Mouse (Mus musculus) brain, embryonic 14.5 days (tissue): ENCODE results near the gene Mcoln2. TPM values are rescaled to one million over a fixed set of nuclear protein-coding genes. Genes with fewer than 3 reads are reported as not detected.

Source experiments
- DNase-seq: peaks from one replicate; pipeline ENCODE4 v3.0.0-alpha.2; 2011; ENCODE audit warnings: low read depth
- CTCF ChIP-seq: fragments of 200-500 bp; IDR thresholded peaks from 2 replicates; pipeline ENCODE4 v1.5.1; 2012; ENCODE audit warnings: inconsistent platforms, mild to moderate bottlenecking, moderate library complexity, borderline replicate concordance; ENCODE audit not compliant: insufficient read depth, insufficient read length; ENCODE audit errors: extremely low read depth
- POLR2A ChIP-seq: fragments of 200-500 bp; IDR thresholded peaks from 2 replicates; pipeline ENCODE4 v1.6.1; 2012; ENCODE audit warnings: mild to moderate bottlenecking, inconsistent platforms, borderline replicate concordance; ENCODE audit not compliant: poor library complexity, insufficient read depth, insufficient read length, severe bottlenecking; ENCODE audit errors: extremely low read depth
- polyA plus RNA-seq: library from polyadenylated mRNA; depleted of rRNA; stranded (reverse); fragments of >200 nt; gene quantifications from 2 replicates; pipeline ENCODE4 v1.2.3, GENCODE M21; 2012

Gene Mcoln2
- polyA plus RNA-seq, 1 experiment: 0.19 TPM

DNA sequence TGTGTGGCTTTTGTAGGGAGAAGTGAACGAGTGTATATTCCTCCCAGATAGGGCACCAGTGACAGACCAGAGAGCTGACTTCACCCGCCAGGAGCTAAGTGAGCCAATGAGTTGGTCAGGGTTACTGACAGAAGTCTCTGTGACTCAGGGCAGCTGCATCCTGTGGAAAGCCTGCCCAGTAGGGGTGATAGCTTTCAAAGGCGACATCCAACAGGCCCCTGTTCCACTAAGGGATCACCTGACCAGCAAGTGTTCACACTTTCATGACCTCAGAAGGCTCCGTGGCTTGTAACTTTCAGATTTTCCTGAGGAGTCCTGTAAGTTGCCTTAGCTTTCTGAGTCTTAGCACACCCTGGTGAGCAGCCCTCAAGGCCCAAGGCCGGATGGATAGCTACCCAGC, 23.4 kb downstream of the Mcoln2 start:
- no peak for DNase-seq
- no peak for TF ChIP-seq POLR2A
- TF ChIP-seq CTCF: no peak

- TF ChIP-seq POLR2A (no peak), CTCF (no peak)
- DNase-seq: no peak
These were observed 24.6 kb downstream of the Mcoln2 start for GRCm38 (mm10) chr3:146174215-146174614.

- DNase-seq: no peak
- TF ChIP-seq POLR2A (no peak), CTCF (no peak)
These were observed 27.7 kb downstream of the Mcoln2 start for GRCm38 (mm10) chr3:146177295-146177694.

- DNase-seq: peak; percentile 94
- peak; percentile 84 for TF ChIP-seq CTCF
- TF ChIP-seq POLR2A: no peak
These were observed 28.3 kb downstream of the Mcoln2 start for GRCm38 (mm10) chr3:146177748-146178582.

DNA sequence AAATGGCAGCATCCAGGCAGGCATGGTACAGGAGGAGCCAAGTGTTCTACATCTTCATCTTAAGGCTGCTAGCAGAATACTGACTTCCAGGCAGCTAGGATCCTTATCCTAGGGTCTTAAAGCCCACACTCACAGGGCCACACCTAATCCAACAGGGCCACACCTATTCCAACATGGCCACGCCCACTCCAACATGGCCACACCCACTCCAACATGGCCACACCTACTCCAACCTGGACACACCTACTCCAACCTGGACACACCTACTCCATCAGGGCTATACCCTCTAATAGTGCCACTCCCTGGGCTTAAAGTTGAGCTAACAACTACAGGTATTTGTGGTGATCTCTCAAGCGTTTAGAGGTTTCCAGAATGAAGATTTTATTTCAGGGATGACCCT, 30.7 kb downstream of the Mcoln2 start:
- DNase-seq: no peak
- no peak for TF ChIP-seq POLR2A
- no peak for TF ChIP-seq CTCF

- TF ChIP-seq CTCF (peak; percentile 73), POLR2A (no peak)
- DNase-seq: peak; percentile 50
These were observed 31.4 kb downstream of the Mcoln2 start for GRCm38 (mm10) chr3:146180986-146181385.

DNA sequence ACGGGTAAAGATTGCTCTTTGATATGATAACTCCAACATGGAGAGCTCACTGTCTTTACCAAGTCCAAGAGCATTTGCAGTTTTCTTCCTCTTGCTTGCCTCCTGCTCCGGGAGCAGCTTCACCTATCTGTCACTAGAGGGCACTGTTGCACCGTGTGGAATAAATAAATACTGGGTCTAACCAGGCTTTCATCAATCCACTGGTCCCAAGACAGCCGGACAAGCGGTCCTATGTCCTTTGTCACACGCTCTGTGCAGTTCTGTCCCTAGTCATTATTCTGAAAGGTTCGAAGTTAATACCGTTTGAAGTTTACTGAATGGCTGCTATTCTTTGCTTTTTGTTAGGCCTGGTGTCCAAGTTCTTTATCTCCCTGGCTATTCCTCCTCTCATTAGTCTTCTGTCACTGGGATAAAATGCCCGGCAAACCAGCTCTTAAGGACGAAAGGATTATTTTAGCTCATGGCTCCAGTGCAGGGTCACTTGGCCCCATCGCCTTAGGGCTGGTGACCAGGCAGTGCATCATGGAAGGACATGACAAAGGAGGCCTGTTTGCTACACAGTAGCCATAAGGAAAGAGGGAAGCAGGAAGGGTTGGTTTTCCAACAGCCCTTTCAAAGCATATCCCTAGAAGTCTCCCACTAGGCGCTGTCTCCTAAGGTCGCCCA, 35.5 kb downstream of the Mcoln2 start:
- TF ChIP-seq CTCF (peak; percentile 89), POLR2A (no peak)
- peak; percentile 93 for DNase-seq

DNA sequence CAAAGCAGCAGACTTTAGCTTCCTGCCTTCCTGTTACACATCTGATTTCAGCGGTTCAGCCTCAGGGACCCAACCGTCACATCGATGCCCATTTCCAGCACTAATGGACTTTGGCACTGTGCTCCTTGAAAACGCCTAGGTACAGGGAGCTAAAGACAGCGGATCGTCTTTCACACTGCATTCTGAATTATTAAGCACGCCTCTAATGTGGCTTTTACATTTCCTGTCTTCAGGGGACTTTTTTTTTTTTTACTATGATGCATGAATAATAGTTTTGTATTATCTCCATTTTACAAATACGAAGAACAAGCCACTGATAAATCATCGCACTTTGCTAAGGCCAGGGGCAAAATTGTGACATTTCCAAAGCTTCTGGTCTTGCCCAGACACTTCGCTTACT, 36.4 kb downstream of the Mcoln2 start:
- TF ChIP-seq POLR2A: no peak
- TF ChIP-seq CTCF: no peak
- peak; percentile 32 for DNase-seq

DNA sequence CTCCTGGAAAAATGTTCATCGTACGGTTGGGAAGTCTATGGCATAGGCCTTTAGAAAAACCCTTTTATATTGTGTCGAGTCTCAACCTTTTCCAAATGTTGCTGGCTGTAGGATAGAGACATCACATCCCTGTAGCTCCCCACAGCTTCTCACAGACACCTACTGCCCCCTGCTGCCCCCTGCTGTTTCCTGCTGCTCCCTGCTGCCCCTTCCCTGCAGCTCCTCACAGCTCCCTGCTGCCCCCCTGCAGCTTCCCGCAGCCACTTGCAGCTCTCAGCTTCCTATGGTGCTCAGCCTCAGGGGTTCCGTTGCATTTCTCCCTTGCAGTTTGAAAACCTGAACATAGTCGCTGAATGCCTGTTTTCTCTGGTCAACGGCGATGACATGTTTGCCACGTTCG, 40.3 kb downstream of the Mcoln2 start:
- TF ChIP-seq CTCF (peak; percentile 25; the same call in 1 of the 2 replicates), POLR2A (no peak)
- no peak for DNase-seq

GRCm38 (mm10) chr3:146192507-146192906, 42.9 kb downstream of the Mcoln2 start:
- TF ChIP-seq CTCF (no peak), POLR2A (no peak)
- no peak for DNase-seq

- no peak for TF ChIP-seq POLR2A
- no peak for TF ChIP-seq CTCF
- DNase-seq: no peak
These were observed 45.5 kb downstream of the Mcoln2 start for GRCm38 (mm10) chr3:146195153-146195552.
